Mouse (Mus musculus) MEL (cell line): ENCODE measurements around the gene Slc46a3. TPM values are rescaled to one million over a fixed set of nuclear protein-coding genes. Genes with fewer than 3 reads are reported as not detected.

ENCODE experiments used
- polyA plus RNA-seq, 2 experiments: library from polyadenylated mRNA; stranded (reverse) in 1 of 2; unstranded in 1 of 2; fragments of >175 nt in 1 of 2; fragments of >200 nt in 1 of 2; gene quantifications; 2 replicates each; pipeline versions ENCODE4 v1.2.1 to v1.2.4; 2012; ENCODE audit warnings: low replicate concordance in 2 of 2, low read depth in 1 of 2; ENCODE audit not compliant: insufficient read length in 2 of 2, insufficient read depth in 1 of 2, missing spikeins in 1 of 2
- total RNA-seq: library from RNA; depleted of rRNA; stranded (reverse); fragments of 300-350 nt; gene quantifications from 2 replicates; pipeline ENCODE4 v1.2.3, GENCODE M21; 2012; rRNA removed

Slc46a3 gene
- total and polyA plus RNA-seq, 3 experiments, result 3.0 to 7.7 TPM; not detected in 1

Other genes starting within 250 kb of the Slc46a3 start
- gene Flt1, start 168.8 kb downstream of the Slc46a3 start, total RNA-seq, result 0.08 TPM in 1 of 2 replicates, not detected in the other
- under 1 TPM in 1 of 2 experiments, not detected in 1; 0.03 TPM for gene Flt1, start 168.8 kb downstream of the Slc46a3 start, polyA plus RNA-seq
- 324 and 348 TPM in 2 replicates for gene Pomp, start 34.4 kb downstream of the Slc46a3 start, total RNA-seq
- 100 to 1,000 TPM in 1 of 2 experiments, not detected in 1; 500 TPM for gene Pomp, start 34.4 kb downstream of the Slc46a3 start, polyA plus RNA-seq
- gene Mtus2, start 62.5 kb upstream of the Slc46a3 start, total RNA-seq, result 0.07 and 0.08 TPM in 2 replicates
- not detected for gene Mtus2, start 62.5 kb upstream of the Slc46a3 start, polyA plus RNA-seq